Mouse (Mus musculus) olfactory bulb, adult 2 months (tissue): Measurements from ENCODE around the gene Ubash3b. TPM values are rescaled to one million over a fixed set of nuclear protein-coding genes. Genes with fewer than 3 reads are reported as not detected.
A peak's percentile ranks its signal among the peaks of the same experiment; 100 is the strongest.

ENCODE experiments used
- H3K27ac ChIP-seq: fragments of 200-500 bp; 2 replicates; pipeline ENCODE4 v1.5.1; 2012; ENCODE audit warnings: low read depth, low read length; ENCODE audit not compliant: insufficient read depth
- H3K4me1 ChIP-seq: fragments of 200-500 bp; 2 replicates; pipeline ENCODE4 v1.6.1; 2012; ENCODE audit warnings: low read length; ENCODE audit not compliant: control insufficient read depth, insufficient read depth
- H3K4me3 ChIP-seq: fragments of 200-500 bp; 2 replicates; pipeline ENCODE4 v1.5.1; 2012; ENCODE audit warnings: mild to moderate bottlenecking, low read depth, low read length, moderate library complexity; ENCODE audit not compliant: insufficient read depth
- CTCF ChIP-seq: fragments of 200-500 bp; IDR thresholded peaks from 2 replicates; pipeline ENCODE4 v1.5.1; 2012; ENCODE audit warnings: low read depth, mild to moderate bottlenecking, low read length, moderate library complexity; ENCODE audit not compliant: insufficient read depth
- POLR2A ChIP-seq: fragments of 200-500 bp; IDR thresholded peaks from 2 replicates; pipeline ENCODE4 v1.6.1; 2012; ENCODE audit warnings: mild to moderate bottlenecking, low read depth, low read length, moderate library complexity; ENCODE audit not compliant: insufficient read depth
- WGBS: fragments of 180-500 bp; shearing (Covaris S2); methylation state at CpG from one replicate; pipeline ENCODE4 v1.1.7; 2018; 5-methylcytosine and 5-hydroxymethylcytosine counted together
- polyA plus RNA-seq: library from polyadenylated mRNA; stranded (reverse); fragments of >200 nt; gene quantifications from 2 replicates; pipeline ENCODE4 v1.2.4, GENCODE M21; 2012; ENCODE audit warnings: low replicate concordance; ENCODE audit not compliant: missing spikeins, insufficient read depth, insufficient read length

Gene Ubash3b
- polyA plus RNA-seq, 1 experiment = not detected

DNA sequence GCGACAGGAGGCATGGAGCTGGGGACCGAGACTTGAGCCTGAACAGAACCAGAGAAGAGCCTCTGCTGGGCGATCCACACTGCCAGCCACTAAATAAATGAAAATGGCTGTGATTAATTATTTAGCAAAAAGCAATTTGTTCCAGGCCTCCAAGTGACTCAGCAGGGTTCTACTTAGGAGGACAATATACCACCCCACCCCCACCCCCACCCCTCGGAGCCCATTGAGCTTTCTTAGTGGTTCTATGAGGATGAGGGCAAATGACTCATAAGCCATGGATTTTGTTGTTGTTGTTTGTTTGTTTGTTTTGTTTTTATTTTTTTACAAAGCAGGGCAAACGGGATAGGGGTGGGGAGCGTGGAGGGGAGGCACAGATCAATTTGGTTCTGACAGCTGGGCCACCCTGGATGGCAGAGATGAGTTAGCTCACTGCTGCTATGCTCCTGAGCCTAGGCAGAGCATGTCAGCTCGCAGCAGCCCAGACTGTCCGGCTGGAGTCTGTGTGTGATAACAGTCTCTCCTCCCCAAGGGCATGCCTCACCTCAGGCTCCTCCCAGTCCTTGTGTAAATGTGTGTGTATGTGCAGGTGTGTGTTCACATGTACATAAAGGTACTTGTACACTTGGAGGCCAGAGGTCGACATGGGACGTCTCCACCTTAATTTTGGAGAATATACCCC lies 31.6 kb downstream of the Ubash3b start:
- Histone ChIP-seq H3K27ac (0 out of 2 replicates have a peak overlapping the region, but pooled peaks have one; percentile 27), H3K4me3 (no peak overlapping the region), H3K4me1 (peaks cover 27% of the 10 kb centered on the region)
- WGBS = 50% methylated on average over 10 of the region's 10 CpGs
- TF ChIP-seq CTCF (no peak), POLR2A (no peak)

DNA sequence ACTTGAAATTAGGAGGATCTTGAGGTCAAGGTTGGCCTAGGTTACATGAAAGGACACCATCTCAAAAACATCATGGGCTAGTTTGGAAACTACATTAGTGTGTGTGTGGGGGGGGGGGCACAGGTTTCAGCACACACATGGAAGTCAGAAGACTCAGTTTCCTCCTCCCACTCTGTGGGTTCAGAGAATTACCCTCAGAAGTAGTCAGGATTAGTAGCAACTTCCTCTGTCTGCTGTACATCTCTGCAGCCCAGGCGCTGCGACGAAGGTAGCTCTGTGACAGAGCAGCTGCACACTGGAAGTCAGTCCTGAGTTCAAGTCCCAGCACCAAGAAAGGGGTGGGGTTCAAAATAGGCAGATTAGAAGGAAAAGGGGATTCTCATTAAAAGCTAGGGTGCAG lies 32.2 kb downstream of the Ubash3b start:
- Histone ChIP-seq H3K4me1 (peaks cover 27% of the 10 kb centered on the region), H3K27ac (0 out of 2 replicates have a peak overlapping the region, but pooled peaks have one; percentile 27), H3K4me3 (no peak overlapping the region)
- WGBS = 93% methylated on average over 3 of the region's 3 CpGs
- TF ChIP-seq POLR2A = no peak
- TF ChIP-seq CTCF = no peak

DNA sequence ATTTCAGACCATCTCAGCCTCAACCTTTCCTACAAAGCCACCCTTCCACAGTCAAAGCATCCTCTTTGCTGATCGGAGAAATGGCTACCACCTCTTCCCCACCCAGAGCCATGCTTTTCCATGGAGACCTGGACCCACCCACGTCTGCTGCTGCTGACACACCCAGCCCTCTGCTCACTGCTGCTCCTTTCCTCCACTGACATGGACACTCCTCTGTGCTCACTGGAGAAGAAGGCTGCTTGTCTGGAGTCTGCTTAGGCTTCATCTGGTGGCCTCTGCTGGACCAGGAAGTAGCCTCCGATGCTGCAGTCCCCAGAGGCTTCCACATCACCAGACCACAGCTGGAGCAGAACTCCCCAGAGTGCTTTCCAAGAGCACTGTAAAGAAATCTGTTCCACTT lies 34.8 kb downstream of the Ubash3b start:
- no peak overlapping the region for H3K27ac ChIP-seq
- peaks cover 35% of the 10 kb centered on the region for H3K4me1 ChIP-seq
- TF ChIP-seq POLR2A = no peak
- no peak for TF ChIP-seq CTCF
- H3K4me3 ChIP-seq = no peak overlapping the region
- WGBS = 67% methylated on average over 3 of the region's 3 CpGs

DNA sequence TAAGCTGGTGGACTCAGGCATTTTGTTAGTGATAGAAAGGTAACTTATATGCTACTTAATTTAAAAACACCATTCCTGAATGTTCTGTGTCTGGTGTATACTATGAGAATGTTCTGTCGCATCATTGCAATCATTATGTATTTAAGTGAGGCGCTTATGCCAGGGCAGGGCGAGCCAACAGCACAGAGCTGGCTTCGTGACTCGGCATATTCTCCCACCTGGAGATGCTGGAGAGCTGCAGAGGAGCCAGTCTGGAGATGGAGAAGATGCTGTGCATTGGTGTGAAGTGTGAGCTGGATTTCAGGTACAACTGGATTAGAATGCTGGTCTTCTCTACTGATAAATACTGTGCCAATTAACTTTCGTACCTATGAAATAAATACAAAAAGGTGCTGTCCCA lies 37.2 kb downstream of the Ubash3b start:
- Histone ChIP-seq H3K4me3 (no peak overlapping the region), H3K4me1 (peaks cover 26% of the 10 kb centered on the region), H3K27ac (no peak overlapping the region)
- TF ChIP-seq CTCF (no peak), POLR2A (no peak)
- WGBS = 94% methylated on average over 6 of the region's 6 CpGs

DNA sequence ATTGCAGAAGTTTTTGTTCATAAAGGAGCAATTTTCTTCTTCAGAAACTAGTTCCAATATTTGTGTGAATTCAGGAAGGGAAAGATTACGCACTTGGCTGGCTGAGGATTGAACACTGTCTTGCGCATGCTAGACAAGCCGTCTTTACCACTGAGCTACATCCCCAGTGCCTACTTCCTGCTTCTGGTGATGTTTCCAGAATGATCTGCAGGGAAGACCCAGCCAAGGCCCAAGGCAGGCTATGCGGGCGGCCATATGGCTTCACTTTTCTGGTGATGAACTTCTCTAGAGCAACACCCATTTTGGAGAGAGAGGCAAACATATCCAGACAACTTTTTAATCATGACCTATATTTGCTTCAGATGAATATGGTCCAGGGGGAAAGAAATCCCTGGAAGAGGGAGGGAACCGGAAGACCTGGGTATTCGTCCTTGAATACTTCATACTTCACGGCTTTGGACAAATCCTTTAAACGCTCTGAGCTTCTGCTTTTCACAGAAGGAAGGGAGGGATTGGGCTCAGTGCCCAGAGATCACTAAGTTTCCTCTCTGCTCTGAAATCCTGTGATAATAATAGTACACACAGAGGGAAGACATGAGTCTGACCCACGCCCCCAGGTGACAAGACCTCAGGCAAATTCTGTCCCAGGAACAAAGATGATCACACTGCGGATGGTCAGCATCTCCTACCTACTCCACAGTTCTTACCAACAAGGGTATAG lies 38.9 kb downstream of the Ubash3b start:
- H3K4me1 ChIP-seq = peaks cover 31% of the 10 kb centered on the region
- peak overlapping the region; percentile 19; the same call in 1 of the 2 replicates for H3K27ac ChIP-seq
- 54% methylated on average over 11 of the region's 11 CpGs for WGBS
- no peak overlapping the region for H3K4me3 ChIP-seq
- TF ChIP-seq POLR2A (no peak), CTCF (no peak)

DNA sequence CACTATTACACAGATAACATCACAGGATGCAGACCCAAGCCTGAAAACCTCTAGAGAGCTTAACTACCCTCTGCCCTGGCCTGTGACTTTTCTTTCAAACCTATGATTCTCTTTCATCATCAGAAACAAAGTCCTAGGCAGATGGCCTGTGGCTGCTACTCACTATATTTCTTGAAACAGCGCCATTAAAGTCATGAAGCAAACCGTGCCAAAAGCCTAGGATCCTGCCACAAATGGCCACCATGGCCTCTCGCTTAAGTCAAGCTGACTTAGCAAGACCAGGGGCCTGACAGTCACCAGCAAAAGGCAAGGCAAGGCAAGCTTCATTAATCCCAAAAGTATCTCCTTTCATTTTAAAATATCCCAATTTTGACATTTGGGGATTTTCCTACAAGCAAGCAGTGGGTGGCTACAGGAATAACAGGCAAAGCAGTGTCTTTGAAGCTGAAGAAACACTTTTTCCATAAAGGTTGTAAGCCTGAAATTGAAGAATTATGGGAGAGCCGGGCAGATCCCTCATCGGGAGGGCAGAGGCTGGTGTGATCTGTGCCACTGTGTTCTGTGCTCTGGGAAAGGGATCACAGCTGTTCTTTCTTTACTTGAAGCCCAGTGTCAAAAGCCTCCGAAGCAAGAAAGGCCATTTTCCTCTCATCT lies 39.7 kb downstream of the Ubash3b start:
- Histone ChIP-seq H3K27ac (no peak overlapping the region), H3K4me3 (no peak overlapping the region), H3K4me1 (peaks cover 30% of the 10 kb centered on the region)
- TF ChIP-seq CTCF = no peak
- TF ChIP-seq POLR2A = no peak
- WGBS = 59% methylated on average over 6 of the region's 6 CpGs

DNA sequence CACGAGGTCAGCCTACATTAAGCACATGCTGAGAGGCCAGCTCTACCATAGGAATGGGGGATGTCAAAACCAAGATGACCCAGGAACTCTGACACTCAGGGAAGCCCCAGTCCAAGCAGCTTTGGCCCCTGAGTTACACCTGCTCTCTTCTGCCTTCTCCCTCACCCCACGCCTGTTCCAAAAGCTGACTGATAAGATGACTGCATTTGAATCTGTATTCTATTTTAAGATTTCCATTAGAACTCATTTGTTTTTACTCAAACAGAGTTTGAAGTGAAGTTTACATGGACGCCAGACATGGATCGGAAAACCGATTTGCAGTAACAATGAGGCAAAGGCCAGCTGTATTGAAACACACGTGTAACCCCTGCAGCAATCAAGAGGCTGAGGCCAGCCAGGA lies 41.5 kb downstream of the Ubash3b start:
- Histone ChIP-seq H3K4me3 (no peak overlapping the region), H3K4me1 (peaks cover 34% of the 10 kb centered on the region), H3K27ac (no peak overlapping the region)
- WGBS = 83% methylated on average over 6 of the region's 6 CpGs
- TF ChIP-seq CTCF (no peak), POLR2A (no peak)

DNA sequence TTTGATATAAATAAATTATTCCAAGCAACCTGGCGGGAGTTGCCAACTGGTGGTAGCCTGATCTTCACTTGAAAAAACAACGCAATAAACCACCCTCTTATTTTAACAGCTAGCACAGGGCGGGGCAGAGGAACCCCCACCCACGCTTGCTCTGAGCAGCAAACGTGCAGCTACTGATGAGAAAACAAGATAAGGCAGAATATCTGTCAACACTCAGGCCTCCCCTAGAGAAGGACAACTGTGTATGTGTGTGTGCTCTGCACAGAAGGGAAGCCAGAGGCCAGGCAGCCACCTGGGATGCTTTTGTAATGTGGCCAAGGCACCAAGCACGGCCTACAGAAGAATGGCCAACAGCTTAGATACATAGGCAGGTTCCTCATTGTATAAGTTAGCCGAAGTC lies 43.4 kb downstream of the Ubash3b start:
- H3K4me3 ChIP-seq = no peak overlapping the region
- TF ChIP-seq POLR2A = no peak
- no peak for TF ChIP-seq CTCF
- peak overlapping the region; percentile 49; the same call in 1 of the 2 replicates for H3K27ac ChIP-seq
- peaks cover 32% of the 10 kb centered on the region for H3K4me1 ChIP-seq
- 38% methylated on average over 7 of the region's 7 CpGs for WGBS

DNA sequence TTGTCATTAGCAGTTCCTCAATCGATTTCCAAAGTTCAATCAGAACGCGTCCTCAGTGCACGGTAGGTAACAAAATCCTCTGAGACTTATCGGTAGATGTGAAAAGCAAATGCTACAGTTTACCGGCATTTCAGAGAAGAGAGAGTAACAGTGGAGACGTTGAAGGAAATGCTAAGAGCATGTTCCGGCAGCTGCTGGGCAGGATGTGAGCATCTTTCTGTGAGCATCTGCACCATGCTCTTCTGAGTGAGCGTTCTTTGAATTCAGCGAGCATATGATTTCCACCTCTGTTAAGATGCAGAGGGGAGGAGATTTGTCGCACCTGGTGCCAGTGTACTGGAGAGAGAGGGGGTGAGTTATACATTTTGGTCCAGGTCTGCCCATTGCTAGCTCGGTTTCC lies 45.4 kb downstream of the Ubash3b start:
- TF ChIP-seq CTCF (no peak), POLR2A (no peak)
- H3K4me1 ChIP-seq = peaks cover 25% of the 10 kb centered on the region
- WGBS = 70% methylated on average over 12 of the region's 12 CpGs
- H3K27ac ChIP-seq = no peak overlapping the region
- no peak overlapping the region for H3K4me3 ChIP-seq
